Mouse (Mus musculus): ENCODE results near the gene Zdhhc14. TPM values are rescaled to one million over a fixed set of nuclear protein-coding genes. Genes with fewer than 3 reads are reported as not detected.

Zdhhc14 gene
- polyA plus RNA-seq, 1 experiment from 2014 or later: 1.4 TPM

DNA sequence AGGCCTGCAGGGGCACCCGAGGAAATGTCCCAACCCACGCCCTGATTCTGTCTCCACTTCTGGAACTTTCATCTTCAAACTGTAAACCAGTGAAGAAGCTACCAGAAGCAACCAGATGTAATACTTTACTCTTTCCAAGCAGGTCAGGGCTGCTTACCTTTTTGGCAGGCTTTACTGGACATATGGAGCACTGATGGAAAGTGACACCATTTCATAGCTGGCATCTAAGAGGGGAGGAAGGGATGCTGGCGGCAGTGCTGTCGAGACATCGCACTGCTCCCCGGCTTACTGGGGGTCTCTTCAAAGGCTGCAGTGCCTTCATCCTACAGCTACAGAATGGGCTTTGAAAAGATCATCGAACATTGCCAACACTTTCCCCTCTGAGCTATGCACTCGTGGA, 5.3 kb downstream of the Zdhhc14 start:
- H3K9ac ChIP-seq (ENCODE audit: low read depth, low read length): no peak overlapping the region
- TF ChIP-seq CTCF (IDR thresholded peaks at IDR 0.05; ENCODE audit: low read depth): no peak
- no peak overlapping the region for H3K4me2 ChIP-seq (replicated peaks; ENCODE audit: low read depth)
- ATAC-seq: no peak
- H3K4me3 ChIP-seq (ENCODE audit: low read depth, low read length): no peak overlapping the region
- H3K4me1 ChIP-seq (replicated peaks; ENCODE audit: control insufficient read depth, insufficient read depth, low read length): no peaks in the 10 kb centered on the region
- no peaks in the 10 kb centered on the region for H3K36me3 ChIP-seq (ENCODE audit: control insufficient read depth, insufficient read depth)
- 87% methylated on average over 8 of the region's 8 CpGs for WGBS
- no peak overlapping the region for H3K27ac ChIP-seq (ENCODE audit: low read depth, low read length)
- no peaks in the 10 kb centered on the region for H3K9me3 ChIP-seq (ENCODE audit: control insufficient read depth)
- no peaks in the 10 kb centered on the region for H3K27me3 ChIP-seq (replicated peaks; ENCODE audit: control insufficient read depth, insufficient read depth, low read length)

DNA sequence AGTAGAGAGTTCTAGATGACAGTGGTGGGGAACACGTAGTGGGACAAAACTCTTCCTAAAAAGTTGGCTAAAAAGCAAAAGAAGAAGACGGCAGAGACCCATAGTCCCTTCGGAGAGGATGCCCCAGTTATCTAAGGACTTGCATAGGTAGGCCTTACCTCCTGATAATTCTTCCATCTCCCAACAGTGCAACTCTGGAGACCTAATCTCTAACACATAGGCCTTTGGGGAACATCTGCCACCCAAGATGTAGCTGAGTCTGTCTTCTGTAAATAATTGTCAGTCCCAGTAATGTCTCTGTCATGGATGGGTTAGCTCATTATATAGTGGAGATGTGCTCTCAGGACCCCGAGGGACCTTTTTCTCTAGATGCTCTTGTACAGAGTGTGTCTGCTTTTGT, 6.6 kb downstream of the Zdhhc14 start:
- H3K4me1 ChIP-seq (replicated peaks; ENCODE audit: control insufficient read depth, insufficient read depth, low read length): no peaks in the 10 kb centered on the region
- no peak for ATAC-seq

GRCm38 (mm10) chr17:5503981-5504760, 11.8 kb downstream of the Zdhhc14 start:
- H3K9me3 ChIP-seq (ENCODE audit: control insufficient read depth): no peaks in the 10 kb centered on the region
- no peaks in the 10 kb centered on the region for H3K4me1 ChIP-seq (replicated peaks; ENCODE audit: control insufficient read depth, insufficient read depth, low read length)
- 85% methylated on average over 8 of the region's 8 CpGs for WGBS
- no peak for TF ChIP-seq CTCF (IDR thresholded peaks at IDR 0.05; ENCODE audit: low read depth)
- H3K36me3 ChIP-seq (ENCODE audit: control insufficient read depth, insufficient read depth): no peaks in the 10 kb centered on the region
- H3K27me3 ChIP-seq (replicated peaks; ENCODE audit: control insufficient read depth, insufficient read depth, low read length): no peaks in the 10 kb centered on the region
- ATAC-seq: no peak
- H3K9ac ChIP-seq (ENCODE audit: low read depth, low read length): no peak overlapping the region
- no peak overlapping the region for H3K4me2 ChIP-seq (replicated peaks; ENCODE audit: low read depth)
- H3K4me3 ChIP-seq (ENCODE audit: low read depth, low read length): no peak overlapping the region
- no peak overlapping the region for H3K27ac ChIP-seq (ENCODE audit: low read depth, low read length)

More for the DNA sequence above, 6.6 kb downstream of the Zdhhc14 start:
- no peak for TF ChIP-seq CTCF (IDR thresholded peaks at IDR 0.05; ENCODE audit: low read depth)
- no peaks in the 10 kb centered on the region for H3K27me3 ChIP-seq (replicated peaks; ENCODE audit: control insufficient read depth, insufficient read depth, low read length)
- H3K27ac ChIP-seq (ENCODE audit: low read depth, low read length): no peak overlapping the region
- no peak overlapping the region for H3K4me3 ChIP-seq (ENCODE audit: low read depth, low read length)
- no peaks in the 10 kb centered on the region for H3K36me3 ChIP-seq (ENCODE audit: control insufficient read depth, insufficient read depth)
- no peak overlapping the region for H3K4me2 ChIP-seq (replicated peaks; ENCODE audit: low read depth)
- WGBS: 86% methylated on average over 4 of the region's 4 CpGs
- no peaks in the 10 kb centered on the region for H3K9me3 ChIP-seq (ENCODE audit: control insufficient read depth)
- no peak overlapping the region for H3K9ac ChIP-seq (ENCODE audit: low read depth, low read length)

DNA sequence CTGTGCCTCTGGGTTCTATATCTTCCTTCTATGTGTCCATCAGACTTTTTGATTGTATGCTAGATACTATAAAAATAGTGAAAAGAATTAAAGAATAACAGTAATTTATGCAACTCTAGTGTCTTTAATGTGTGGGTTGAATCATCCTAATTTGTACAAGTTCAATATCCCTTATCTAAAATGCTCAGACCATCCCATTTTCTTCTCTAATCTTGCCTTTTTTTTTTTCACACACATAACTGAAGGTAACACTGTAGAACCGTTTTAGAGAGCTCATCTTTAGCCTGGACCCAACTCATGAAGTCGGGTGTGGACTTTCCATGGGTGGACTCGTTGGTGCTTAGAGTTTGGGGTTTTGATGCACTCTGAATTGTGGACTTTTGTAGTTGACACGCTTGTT, 12.6 kb downstream of the Zdhhc14 start:
- no peaks in the 10 kb centered on the region for H3K4me1 ChIP-seq (replicated peaks; ENCODE audit: control insufficient read depth, insufficient read depth, low read length)
- 78% methylated on average over 4 of the region's 4 CpGs for WGBS
- no peak overlapping the region for H3K4me3 ChIP-seq (ENCODE audit: low read depth, low read length)
- H3K27ac ChIP-seq (ENCODE audit: low read depth, low read length): no peak overlapping the region
- H3K9ac ChIP-seq (ENCODE audit: low read depth, low read length): no peak overlapping the region
- no peak overlapping the region for H3K4me2 ChIP-seq (replicated peaks; ENCODE audit: low read depth)
- no peak for TF ChIP-seq CTCF (IDR thresholded peaks at IDR 0.05; ENCODE audit: low read depth)
- no peaks in the 10 kb centered on the region for H3K36me3 ChIP-seq (ENCODE audit: control insufficient read depth, insufficient read depth)
- no peaks in the 10 kb centered on the region for H3K9me3 ChIP-seq (ENCODE audit: control insufficient read depth)
- no peaks in the 10 kb centered on the region for H3K27me3 ChIP-seq (replicated peaks; ENCODE audit: control insufficient read depth, insufficient read depth, low read length)
- ATAC-seq: no peak

DNA sequence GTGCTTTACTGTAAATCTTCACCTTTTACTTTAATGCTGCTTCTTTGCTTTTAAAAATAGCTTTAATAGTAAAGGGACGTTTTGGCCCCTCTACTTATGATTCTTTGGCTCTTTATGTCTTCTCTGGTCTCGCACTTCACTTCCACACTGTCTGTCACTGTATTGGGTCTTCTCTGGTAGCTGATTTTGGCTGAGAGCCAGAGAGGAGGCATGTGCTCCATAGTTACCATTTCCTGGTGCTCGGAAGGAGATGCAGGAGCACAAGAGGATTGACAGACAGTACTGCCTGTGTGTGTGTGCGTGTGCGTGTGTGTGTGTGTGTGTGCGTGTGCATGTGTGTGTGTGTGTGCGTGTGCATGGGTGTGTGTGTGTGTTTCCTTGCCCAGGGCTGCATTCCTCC, 14.2 kb downstream of the Zdhhc14 start:
- no peak for ATAC-seq
- WGBS: 54% methylated on average over 7 of the region's 7 CpGs
- H3K36me3 ChIP-seq (ENCODE audit: control insufficient read depth, insufficient read depth): no peaks in the 10 kb centered on the region
- no peaks in the 10 kb centered on the region for H3K27me3 ChIP-seq (replicated peaks; ENCODE audit: control insufficient read depth, insufficient read depth, low read length)
- no peak overlapping the region for H3K4me3 ChIP-seq (ENCODE audit: low read depth, low read length)
- no peak overlapping the region for H3K4me2 ChIP-seq (replicated peaks; ENCODE audit: low read depth)
- TF ChIP-seq CTCF (IDR thresholded peaks at IDR 0.05; ENCODE audit: low read depth): no peak
- H3K4me1 ChIP-seq (replicated peaks; ENCODE audit: control insufficient read depth, insufficient read depth, low read length): no peaks in the 10 kb centered on the region
- H3K9me3 ChIP-seq (ENCODE audit: control insufficient read depth): no peaks in the 10 kb centered on the region
- no peak overlapping the region for H3K9ac ChIP-seq (ENCODE audit: low read depth, low read length)
- no peak overlapping the region for H3K27ac ChIP-seq (ENCODE audit: low read depth, low read length)

GRCm38 (mm10) chr17:5506988-5507387, 14.6 kb downstream of the Zdhhc14 start:
- H3K27me3 ChIP-seq (replicated peaks; ENCODE audit: control insufficient read depth, insufficient read depth, low read length): no peaks in the 10 kb centered on the region
- H3K9ac ChIP-seq (ENCODE audit: low read depth, low read length): no peak overlapping the region
- no peak for TF ChIP-seq CTCF (IDR thresholded peaks at IDR 0.05; ENCODE audit: low read depth)
- ATAC-seq: no peak
- no peaks in the 10 kb centered on the region for H3K9me3 ChIP-seq (ENCODE audit: control insufficient read depth)
- no peak overlapping the region for H3K4me3 ChIP-seq (ENCODE audit: low read depth, low read length)
- H3K4me1 ChIP-seq (replicated peaks; ENCODE audit: control insufficient read depth, insufficient read depth, low read length): no peaks in the 10 kb centered on the region
- H3K36me3 ChIP-seq (ENCODE audit: control insufficient read depth, insufficient read depth): no peaks in the 10 kb centered on the region
- no peak overlapping the region for H3K4me2 ChIP-seq (replicated peaks; ENCODE audit: low read depth)
- WGBS: 54% methylated on average over 5 of the region's 5 CpGs
- no peak overlapping the region for H3K27ac ChIP-seq (ENCODE audit: low read depth, low read length)
